Mouse (Mus musculus) myocyte (in vitro differentiated cells): Measurements from ENCODE around the gene Ppib.

ENCODE experiments used
- E2F4 ChIP-seq: IDR thresholded peaks from one replicate; pipeline ENCODE4 v1.6.1; 2011; ENCODE audit warnings: mild to moderate bottlenecking, control low read depth, moderate library complexity; ENCODE audit not compliant: insufficient read depth
- MAX ChIP-seq: IDR thresholded peaks from one replicate; pipeline ENCODE4 v1.6.1; 2011; ENCODE audit warnings: low read depth, mild to moderate bottlenecking, control low read depth
- MYOG ChIP-seq, 3 experiments: IDR thresholded peaks; one replicate each; pipeline ENCODE4 v1.6.1; 2011; ENCODE audit warnings: control low read depth in 2 of 3, low read depth in 2 of 3, mild to moderate bottlenecking in 2 of 3; ENCODE audit not compliant: insufficient read length in 2 of 3, control insufficient read depth in 1 of 3, insufficient read depth in 1 of 3
- POLR2A ChIP-seq: IDR thresholded peaks from one replicate; pipeline ENCODE4 v1.6.1; 2011; ENCODE audit warnings: low read depth, mild to moderate bottlenecking, control low read depth, moderate library complexity; ENCODE audit not compliant: insufficient read length
- POLR2AphosphoS2 ChIP-seq: IDR thresholded peaks from one replicate; pipeline ENCODE4 v1.6.1; 2011; ENCODE audit warnings: low read depth, control low read depth; ENCODE audit not compliant: insufficient read length
- TCF12 ChIP-seq: IDR thresholded peaks from one replicate; pipeline ENCODE4 v1.6.1; 2011; ENCODE audit warnings: mild to moderate bottlenecking, control low read depth; ENCODE audit not compliant: poor library complexity, insufficient read depth, severe bottlenecking

GRCm38 (mm10) chr9:66063446-66063845 is 3.4 kb downstream of the Ppib start:
- TF ChIP-seq POLR2A, result no peak
- TF ChIP-seq MAX, result no peak
- no peak for TF ChIP-seq E2F4
- TF ChIP-seq TCF12, result no peak
- no peak for TF ChIP-seq POLR2AphosphoS2
- TF ChIP-seq MYOG (IDR thresholded peaks at IDR 0.05; ENCODE audit: control insufficient read depth in 1 of 3, insufficient read depth in 1 of 3, insufficient read length in 2 of 3, low read depth in 2 of 3), result no peak
